Mouse (Mus musculus) limb, embryonic 11.5 days (tissue): ENCODE data around the gene Fscn3. TPM values are rescaled to one million over a fixed set of nuclear protein-coding genes. Genes with fewer than 3 reads are reported as not detected.

ENCODE experiments used
- ATAC-seq: fragments of 200-750 bp; cut with Nextera tagmentation; 2 replicates; pipeline ENCODE4 v1.8.0; 2017; ENCODE audit warnings: low read depth; ENCODE audit not compliant: insufficient number of reproducible peaks, low FRiP score, low TSS enrichment
- DNase-seq: peaks from one replicate; pipeline ENCODE4 v3.0.0-alpha.2; 2015; ENCODE audit warnings: low spot score
- H3K27ac ChIP-seq: fragments of 300-500 bp; sonication (generic); replicated peaks from 2 replicates; pipeline ENCODE4 v1.5.1; 2014; ENCODE audit warnings: low read depth, mild to moderate bottlenecking, low read length
- H3K27me3 ChIP-seq: fragments of 300-500 bp; sonication (generic); 2 replicates; pipeline ENCODE4 v1.6.1; 2014; ENCODE audit warnings: mild to moderate bottlenecking, low read length, mixed read lengths; ENCODE audit not compliant: control insufficient read depth, insufficient read depth
- H3K36me3 ChIP-seq: fragments of 300-500 bp; sonication (generic); 2 replicates; pipeline ENCODE4 v1.6.1; 2014; ENCODE audit warnings: mild to moderate bottlenecking, low read length, moderate library complexity, mixed read lengths; ENCODE audit not compliant: control insufficient read depth, insufficient read depth
- H3K4me1 ChIP-seq: fragments of 300-500 bp; sonication (generic); 2 replicates; pipeline ENCODE4 v1.6.1; 2014; ENCODE audit warnings: low read length, mixed read lengths; ENCODE audit not compliant: control insufficient read depth, insufficient read depth
- H3K4me2 ChIP-seq: fragments of 300-500 bp; sonication (generic); 2 replicates; pipeline ENCODE4 v1.6.1; 2014; ENCODE audit warnings: low read depth, mild to moderate bottlenecking, moderate library complexity; ENCODE audit not compliant: severe bottlenecking
- H3K4me3 ChIP-seq: fragments of 300-500 bp; sonication (generic); 2 replicates; pipeline ENCODE4 v1.5.1; 2014; ENCODE audit warnings: low read depth, low read length
- H3K9ac ChIP-seq: fragments of 300-500 bp; sonication (generic); 2 replicates; pipeline ENCODE4 v1.6.1; 2014; ENCODE audit warnings: mild to moderate bottlenecking, low read length
- H3K9me3 ChIP-seq: fragments of 300-500 bp; sonication (generic); 2 replicates; pipeline ENCODE4 v1.6.1; 2016; ENCODE audit warnings: low read length; ENCODE audit not compliant: control insufficient read depth
- WGBS: fragments of 180-500 bp; shearing (Covaris S2); extraction: QIAGEN DNeasy Blood & Tissue Kit; methylation state at CpG from one replicate; pipeline ENCODE4 v1.1.7; 2014; 5-methylcytosine and 5-hydroxymethylcytosine counted together
- polyA plus RNA-seq: library from polyadenylated mRNA; unstranded; fragments of >200 nt; fragmentation: Nextera tagmentation; extraction: Ambion mirVana; gene quantifications from 2 replicates; pipeline ENCODE4 v1.2.1, GENCODE M21; 2014

Gene Fscn3
- polyA plus RNA-seq, 1 experiment from 2014 or later: not detected

DNA sequence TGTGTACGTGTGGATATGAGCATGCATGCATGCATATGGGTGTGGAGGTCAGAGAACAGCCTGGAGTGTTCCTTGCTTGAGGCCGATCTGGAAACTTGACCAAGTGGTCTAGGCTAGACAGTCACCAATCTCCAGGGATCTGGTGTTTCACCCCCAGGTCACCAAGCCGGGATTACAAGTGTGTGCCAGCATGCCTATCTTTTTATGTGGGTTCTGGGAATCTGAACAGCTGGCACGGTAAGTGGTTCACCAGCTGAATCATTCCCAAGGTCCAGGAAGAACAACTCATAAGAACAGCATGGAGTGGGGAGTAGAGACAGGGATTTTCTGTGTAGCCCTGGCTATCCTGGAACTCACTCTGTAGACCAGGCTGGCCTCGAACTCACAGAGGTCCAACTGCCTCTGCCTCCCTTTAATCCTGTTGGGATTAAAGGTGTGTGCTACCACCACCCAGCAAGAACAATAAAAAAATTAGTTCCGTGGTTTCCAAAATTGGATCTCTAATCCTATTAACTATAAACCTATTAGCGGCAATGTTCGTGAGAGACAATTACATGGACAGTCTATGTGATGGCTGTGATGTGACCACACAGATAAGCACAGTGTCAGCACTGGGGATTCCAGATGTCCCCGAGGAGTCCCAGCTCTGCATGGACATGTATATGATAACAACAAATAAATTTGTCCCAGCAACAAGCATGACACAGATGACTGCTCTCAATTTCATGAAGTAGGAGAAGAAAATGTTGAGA lies 43.9 kb downstream of the Fscn3 start:
- no peaks in the 10 kb centered on the region for H3K36me3 ChIP-seq
- no peak overlapping the region for H3K27ac ChIP-seq
- no peak overlapping the region for H3K9ac ChIP-seq
- H3K4me1 ChIP-seq: no peaks in the 10 kb centered on the region
- ATAC-seq (no peak), DNase-seq (no peak)
- H3K4me3 ChIP-seq: no peak overlapping the region
- 84% methylated on average over 9 of the region's 9 CpGs for WGBS
- H3K27me3 ChIP-seq: no peaks in the 10 kb centered on the region
- no peaks in the 10 kb centered on the region for H3K9me3 ChIP-seq
- H3K4me2 ChIP-seq: no peak overlapping the region

DNA sequence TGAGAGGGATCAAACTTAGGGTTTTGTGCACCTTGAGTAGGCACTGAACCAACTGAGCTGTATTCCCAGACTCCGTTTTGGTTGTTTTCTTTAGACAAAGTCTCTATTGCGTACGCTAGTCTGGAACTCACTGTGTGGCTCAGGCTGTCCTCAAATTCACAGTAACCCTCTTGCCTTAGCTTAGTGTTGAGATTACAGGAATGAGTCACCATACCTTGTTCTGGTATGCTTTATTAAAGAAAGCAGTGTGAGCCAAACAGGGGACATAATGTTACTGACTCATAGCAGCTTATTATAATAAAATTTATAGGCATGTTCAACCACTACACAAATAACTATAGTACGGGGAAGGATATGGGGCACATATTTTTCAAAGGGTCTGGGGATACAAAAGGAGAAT lies 46.6 kb downstream of the Fscn3 start:
- Histone ChIP-seq H3K27me3 (no peaks in the 10 kb centered on the region), H3K4me2 (no peak overlapping the region), H3K36me3 (no peaks in the 10 kb centered on the region), H3K27ac (no peak overlapping the region), H3K9ac (no peak overlapping the region), H3K9me3 (no peaks in the 10 kb centered on the region), H3K4me3 (no peak overlapping the region), H3K4me1 (no peaks in the 10 kb centered on the region)
- ATAC-seq (no peak), DNase-seq (no peak)
- WGBS: 84% methylated on average over 4 of the region's 4 CpGs

DNA sequence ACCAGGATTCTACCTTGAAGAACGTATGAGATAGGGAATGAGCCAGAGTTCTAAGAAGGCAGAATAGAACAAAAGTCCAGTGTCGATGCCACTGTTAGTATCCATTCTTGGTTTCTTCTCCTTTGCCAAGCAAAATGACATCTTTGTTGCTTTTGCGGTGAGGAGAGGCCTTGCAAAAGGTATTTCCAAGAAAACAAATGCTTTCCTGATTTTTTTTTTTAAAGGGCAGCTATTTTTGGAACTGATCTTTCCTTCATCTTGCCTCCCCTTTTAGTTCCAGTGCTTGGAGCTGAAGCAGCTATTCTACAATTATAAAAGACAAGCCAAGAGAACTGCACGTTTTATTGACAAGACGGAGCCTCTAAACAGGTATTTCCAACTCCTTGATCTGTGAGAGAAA lies 47.2 kb downstream of the Fscn3 start, which contains the start of gene Snd1:
Snd1 (plus strand) TSS at position 301 of the 400 bp plus-strand sequence.
- ATAC-seq (no peak), DNase-seq (no peak)
- Histone ChIP-seq H3K4me1 (no peaks in the 10 kb centered on the region), H3K36me3 (no peaks in the 10 kb centered on the region), H3K9ac (no peak within 1 kb of the TSS), H3K4me3 (no peak within 1 kb of the TSS), H3K4me2 (no peak within 1 kb of the TSS), H3K27ac (no peak within 1 kb of the TSS), H3K9me3 (no peaks in the 10 kb centered on the region), H3K27me3 (no peaks in the 10 kb centered on the region)
- WGBS: 85% methylated on average over 5 of the region's 5 CpGs

DNA sequence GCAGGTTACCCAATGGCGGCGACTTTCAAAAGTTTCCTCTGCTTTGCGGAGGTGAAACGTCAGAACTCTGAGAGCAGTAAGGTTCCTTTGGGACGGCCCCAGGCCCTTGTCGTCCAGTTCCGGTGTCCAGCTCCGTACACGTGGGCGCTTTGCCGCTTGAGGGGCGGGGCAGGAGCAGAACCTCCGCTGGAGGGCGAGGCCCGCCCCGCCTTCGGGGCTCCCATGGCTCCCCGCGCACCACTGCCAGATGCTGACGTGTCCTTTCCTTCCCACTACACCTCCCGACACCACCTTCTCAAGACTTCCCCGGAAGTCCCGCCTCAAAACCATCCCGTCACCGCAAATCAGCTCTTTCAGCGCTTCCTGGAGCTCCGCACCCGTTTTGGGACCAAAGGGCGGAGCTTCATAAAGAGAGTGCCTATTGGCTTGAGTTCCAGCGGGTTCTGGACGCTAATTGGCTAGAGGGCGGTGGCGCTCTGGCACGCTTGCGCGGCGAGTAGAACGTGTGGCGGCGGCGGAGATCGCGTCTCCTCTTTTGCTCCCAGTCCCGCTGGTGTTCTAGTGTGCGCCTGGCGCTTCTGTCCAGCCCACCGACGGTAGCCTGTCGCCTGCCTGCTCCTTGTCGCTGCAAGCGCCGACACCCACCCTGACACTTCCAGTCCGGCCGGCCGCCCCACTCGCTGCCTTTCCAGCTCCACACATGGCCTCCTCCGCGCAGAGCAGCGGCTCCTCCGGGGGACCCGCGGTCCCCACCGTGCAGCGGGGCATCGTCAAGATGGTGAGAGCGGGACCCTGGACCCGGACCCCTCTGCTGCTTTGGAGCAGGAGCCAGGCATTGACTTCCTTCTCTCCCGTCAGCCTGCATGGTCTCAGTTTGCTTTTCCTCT lies 52.5 kb downstream of the Fscn3 start:
- Histone ChIP-seq H3K27ac (peak overlapping the region; percentile 39; the same call in 1 of the 2 replicates), H3K4me3 (peak overlapping the region; percentile 95), H3K4me2 (peak overlapping the region; percentile 70), H3K36me3 (no peaks in the 10 kb centered on the region), H3K9me3 (no peaks in the 10 kb centered on the region), H3K9ac (peak overlapping the region; percentile 74), H3K27me3 (no peaks in the 10 kb centered on the region), H3K4me1 (peaks cover 11% of the 10 kb centered on the region; the same call in 1 of the 2 replicates)
- under 1% methylated on average over 68 of the region's 68 CpGs for WGBS
- DNase-seq (peak; percentile 96), ATAC-seq (peak; percentile 99)

DNA sequence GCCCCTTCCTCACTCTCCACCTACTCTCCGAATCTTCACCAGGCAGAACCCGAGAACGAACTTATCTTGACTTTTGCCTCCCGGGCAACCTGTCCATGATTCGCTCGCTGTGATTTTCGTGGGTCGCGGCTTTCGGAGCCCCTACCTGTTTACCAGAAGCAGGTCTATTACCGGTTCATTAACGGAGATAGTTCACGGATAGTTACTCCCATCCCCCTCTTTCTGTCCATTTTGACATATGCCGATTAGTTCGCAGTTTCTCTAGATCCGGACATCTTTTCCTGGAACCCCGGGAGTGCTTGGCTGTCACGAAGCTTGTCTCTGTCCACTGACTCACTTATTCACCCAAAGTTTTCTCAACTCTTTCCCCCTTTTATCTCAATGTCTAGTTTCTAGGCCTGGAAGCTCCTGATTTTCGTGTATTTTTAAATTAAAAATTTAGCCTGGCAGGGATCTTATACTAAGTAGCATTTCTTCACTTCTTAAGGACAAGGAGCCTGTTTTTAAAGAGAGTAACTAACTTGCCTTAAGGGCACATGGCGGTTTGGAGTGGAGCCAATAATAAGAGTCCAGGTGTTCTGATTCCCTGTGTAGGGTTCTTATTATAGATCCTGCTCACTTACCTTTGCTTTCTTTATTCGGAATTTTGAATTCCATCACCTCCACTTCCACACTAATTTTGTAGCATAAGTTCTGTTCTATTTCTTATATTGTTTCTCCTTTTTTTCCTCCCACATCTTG lies 53.3 kb downstream of the Fscn3 start:
- H3K27ac ChIP-seq: peak overlapping the region; percentile 39; the same call in 1 of the 2 replicates
- peak overlapping the region; percentile 70 for H3K4me2 ChIP-seq
- peaks cover 11% of the 10 kb centered on the region; the same call in 1 of the 2 replicates for H3K4me1 ChIP-seq
- no peaks in the 10 kb centered on the region for H3K9me3 ChIP-seq
- 5% methylated on average over 21 of the region's 21 CpGs for WGBS
- H3K27me3 ChIP-seq: no peaks in the 10 kb centered on the region
- DNase-seq (no peak), ATAC-seq (no peak)
- H3K4me3 ChIP-seq: peak overlapping the region; percentile 95
- peak overlapping the region; percentile 74 for H3K9ac ChIP-seq
- H3K36me3 ChIP-seq: no peaks in the 10 kb centered on the region

DNA sequence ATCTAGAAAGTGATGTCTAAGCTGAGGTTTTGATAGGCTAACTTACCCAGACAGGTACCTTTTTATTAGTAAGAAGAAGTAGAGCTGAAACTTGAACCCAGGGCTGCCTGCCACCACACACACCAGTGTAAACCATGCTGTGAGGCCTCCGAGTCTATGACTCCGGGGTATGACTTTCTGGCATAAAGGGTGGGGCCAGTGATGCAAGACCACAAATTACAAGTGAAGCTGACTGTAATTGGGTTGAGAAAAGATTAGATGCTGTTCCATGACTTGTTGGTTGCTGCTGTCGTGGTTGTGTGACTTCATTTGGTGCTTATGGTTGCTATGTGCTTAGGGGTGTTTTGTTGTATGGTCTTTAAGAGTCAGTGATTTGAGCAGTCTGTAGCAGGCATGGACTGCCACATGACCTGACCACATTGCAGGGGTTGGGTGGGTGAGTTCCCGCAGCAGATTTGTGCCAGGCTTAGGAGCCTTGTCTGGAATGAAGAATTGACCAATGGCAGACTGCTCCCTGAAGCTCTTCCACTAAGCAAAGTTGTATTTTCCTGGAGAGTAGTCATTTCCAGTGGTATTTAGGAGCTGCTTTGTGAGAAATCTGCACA lies 55.2 kb downstream of the Fscn3 start:
- Histone ChIP-seq H3K36me3 (no peaks in the 10 kb centered on the region), H3K27me3 (no peaks in the 10 kb centered on the region), H3K9me3 (no peaks in the 10 kb centered on the region), H3K9ac (no peak overlapping the region), H3K27ac (no peak overlapping the region), H3K4me3 (no peak overlapping the region), H3K4me1 (peaks cover 11% of the 10 kb centered on the region; the same call in 1 of the 2 replicates), H3K4me2 (no peak overlapping the region)
- WGBS: 84% methylated on average over 4 of the region's 4 CpGs
- DNase-seq (no peak), ATAC-seq (no peak)

DNA sequence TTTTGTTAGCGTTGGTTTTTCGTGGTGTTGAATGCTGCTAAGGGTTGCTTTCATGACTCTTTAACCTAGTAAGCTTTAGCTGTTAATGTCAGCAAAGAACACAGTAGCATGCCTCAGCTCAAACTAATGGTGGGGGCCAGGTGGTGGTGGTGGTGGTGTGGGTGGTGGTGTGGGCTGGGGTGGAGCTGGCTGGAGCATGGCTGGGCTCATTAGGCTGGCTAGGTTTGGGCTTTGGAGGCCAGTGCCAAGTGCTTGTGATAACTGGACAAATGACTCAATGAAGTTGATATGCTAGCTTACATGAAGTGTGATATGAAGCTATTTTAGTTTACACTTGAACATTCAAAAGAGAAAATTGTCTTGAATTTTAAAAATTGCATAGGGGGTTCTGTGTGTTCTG lies 58.4 kb downstream of the Fscn3 start:
- Histone ChIP-seq H3K27ac (no peak overlapping the region), H3K9me3 (no peaks in the 10 kb centered on the region), H3K4me3 (no peak overlapping the region), H3K4me2 (no peak overlapping the region), H3K36me3 (peaks cover 4% of the 10 kb centered on the region; the same call in 1 of the 2 replicates), H3K4me1 (peaks cover 11% of the 10 kb centered on the region; the same call in 1 of the 2 replicates), H3K9ac (no peak overlapping the region), H3K27me3 (no peaks in the 10 kb centered on the region)
- ATAC-seq: no peak
- DNase-seq: no peak
- WGBS: 94% methylated on average over 2 of the region's 2 CpGs
